Mouse (Mus musculus) yolk sac, embryonic 10.5 days (tissue): ENCODE data around the gene Alox15.

Experiments used
- DNase-seq: peaks from one replicate; pipeline ENCODE4 v3.0.0-alpha.2; 2017; ENCODE audit warnings: low spot score

Alox15 gene

GRCm38 (mm10) chr11:70308296-70308695 lies 43.5 kb downstream of the Alox15 start:
- no peak for DNase-seq

GRCm38 (mm10) chr11:70306159-70306558 lies 45.7 kb downstream of the Alox15 start:
- DNase-seq: no peak

- no peak for DNase-seq
Measured at GRCm38 (mm10) chr11:70302293-70302692, 49.5 kb downstream of the Alox15 start.

- no peak for DNase-seq
Measured at GRCm38 (mm10) chr11:70297836-70298454, 53.9 kb downstream of the Alox15 start.

GRCm38 (mm10) chr11:70297405-70297804 lies 54.4 kb downstream of the Alox15 start:
- DNase-seq: no peak
